Mouse (Mus musculus) midbrain, embryonic 13.5 days (tissue): Measurements from ENCODE around the gene Tmem126b. TPM values are rescaled to one million over a fixed set of nuclear protein-coding genes. Genes with fewer than 3 reads are reported as not detected.
A peak's percentile ranks its signal among the peaks of the same experiment; 100 is the strongest.

ENCODE experiments used
- ATAC-seq: fragments of 200-750 bp; cut with Nextera tagmentation; 2 replicates; pipeline ENCODE4 v1.8.0; 2017; ENCODE audit warnings: mild to moderate bottlenecking, moderate TSS enrichment, moderate library complexity
- H3K27ac ChIP-seq: fragments of 300-500 bp; sonication (generic); 2 replicates; pipeline ENCODE4 v1.5.1; 2015; ENCODE audit warnings: inconsistent platforms, mild to moderate bottlenecking, moderate library complexity
- H3K27me3 ChIP-seq: fragments of 300-500 bp; sonication (generic); 2 replicates; pipeline ENCODE4 v1.6.1; 2015; ENCODE audit warnings: mild to moderate bottlenecking, inconsistent platforms
- H3K36me3 ChIP-seq: fragments of 300-500 bp; sonication (generic); 2 replicates; pipeline ENCODE4 v1.6.1; 2015; ENCODE audit warnings: mild to moderate bottlenecking, inconsistent platforms
- H3K4me1 ChIP-seq: fragments of 300-500 bp; sonication (generic); replicated peaks from 2 replicates; pipeline ENCODE4 v1.6.1; 2015; ENCODE audit warnings: inconsistent platforms
- H3K4me2 ChIP-seq: fragments of 300-500 bp; sonication (generic); replicated peaks from 2 replicates; pipeline ENCODE4 v1.6.1; 2015; ENCODE audit warnings: moderate library complexity, mild to moderate bottlenecking, inconsistent platforms
- H3K4me3 ChIP-seq: fragments of 300-500 bp; sonication (generic); replicated peaks from 2 replicates; pipeline ENCODE4 v1.5.1; 2015; ENCODE audit warnings: mild to moderate bottlenecking, inconsistent platforms
- H3K9ac ChIP-seq: fragments of 300-500 bp; sonication (generic); replicated peaks from 2 replicates; pipeline ENCODE4 v1.6.1; 2015; ENCODE audit warnings: mild to moderate bottlenecking, inconsistent platforms
- H3K9me3 ChIP-seq: fragments of 300-500 bp; sonication (generic); 2 replicates; pipeline ENCODE4 v1.6.1; 2016; ENCODE audit warnings: mild to moderate bottlenecking, inconsistent platforms
- WGBS: fragments of 180-500 bp; shearing (Covaris S2); methylation state at CpG from one replicate; pipeline ENCODE4 v1.1.7; 2015; 5-methylcytosine and 5-hydroxymethylcytosine counted together
- polyA plus RNA-seq: library from polyadenylated mRNA; unstranded; fragments of >200 nt; fragmentation: Nextera tagmentation; extraction: Ambion mirVana; gene quantifications from 2 replicates; pipeline ENCODE4 v1.2.1, GENCODE M21; 2015

Tmem126b gene
- polyA plus RNA-seq = 46.4 and 46.7 TPM in 2 replicates

DNA sequence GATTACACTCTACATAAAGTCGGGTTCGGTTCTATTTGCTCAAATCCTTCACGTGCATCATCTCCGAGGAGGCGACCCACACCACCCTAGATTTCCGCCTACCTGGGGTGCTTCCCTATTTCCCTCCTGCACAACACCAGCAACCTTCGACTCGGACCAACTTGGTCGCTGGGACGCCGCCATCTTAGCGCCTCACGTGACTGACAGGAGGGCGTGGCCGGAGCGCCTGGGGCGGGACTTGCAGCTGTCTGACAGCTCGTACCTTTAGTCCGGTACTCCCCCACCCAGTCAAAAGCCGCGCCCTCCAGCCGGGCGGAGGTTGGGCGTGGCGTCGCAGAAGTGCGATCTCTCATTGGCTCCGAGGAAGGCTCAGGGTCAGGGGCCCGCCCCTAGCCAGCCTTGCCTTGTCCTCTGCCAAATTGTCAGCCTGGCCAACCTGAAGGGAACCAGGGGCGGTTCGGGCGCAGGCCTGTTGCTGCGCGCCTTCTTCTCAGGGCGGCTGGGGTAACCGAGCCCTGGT, at the start of gene Tmem126b:
Tmem126b (minus strand) TSS at position 209 of the 520 bp plus-strand sequence.
- Histone ChIP-seq H3K27me3 (no peaks in the 10 kb centered on the region), H3K4me1 (peaks cover 13% of the 10 kb centered on the region), H3K4me2 (peak within 1 kb of the TSS; percentile 86), H3K9ac (peak within 1 kb of the TSS; percentile 75), H3K36me3 (no peaks in the 10 kb centered on the region), H3K4me3 (peak within 1 kb of the TSS; percentile 74), H3K27ac (peak within 1 kb of the TSS; percentile 88), H3K9me3 (no peaks in the 10 kb centered on the region)
- peak; percentile 100 for ATAC-seq
- WGBS = under 1% methylated on average over 36 of the region's 36 CpGs

GRCm38 (mm10) chr7:90512293-90512692, 36.5 kb upstream of the Tmem126b start:
- Histone ChIP-seq H3K9me3 (no peaks in the 10 kb centered on the region), H3K4me1 (no peaks in the 10 kb centered on the region), H3K27me3 (no peaks in the 10 kb centered on the region), H3K27ac (no peak overlapping the region), H3K4me3 (no peak overlapping the region), H3K9ac (no peak overlapping the region), H3K36me3 (no peaks in the 10 kb centered on the region), H3K4me2 (no peak overlapping the region)
- ATAC-seq = 0 out of 2 replicates have a peak, but pooled peaks have one; percentile 17

DNA sequence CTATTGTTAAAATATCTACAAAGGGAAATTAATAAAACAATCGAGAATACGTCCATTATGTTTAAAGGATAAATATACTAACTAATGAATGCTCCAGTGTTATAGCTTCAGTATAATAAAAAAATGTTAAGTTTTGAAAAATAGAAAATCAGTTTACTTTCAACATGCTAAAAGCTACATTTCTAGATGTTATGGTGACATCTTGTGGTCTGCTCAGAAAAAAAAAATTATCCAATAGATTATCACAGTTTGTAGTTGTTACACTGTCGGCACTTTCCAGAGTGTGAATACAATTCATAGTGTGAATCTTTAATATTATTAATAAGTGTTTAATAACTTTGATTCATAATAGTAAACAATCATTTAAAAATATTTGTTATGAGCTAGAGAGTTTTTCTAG, 32.3 kb upstream of the Tmem126b start:
- Histone ChIP-seq H3K9me3 (no peaks in the 10 kb centered on the region), H3K9ac (no peak overlapping the region), H3K4me1 (no peaks in the 10 kb centered on the region), H3K4me3 (no peak overlapping the region), H3K27ac (no peak overlapping the region), H3K36me3 (no peaks in the 10 kb centered on the region), H3K27me3 (no peaks in the 10 kb centered on the region), H3K4me2 (no peak overlapping the region)
- WGBS = 83% methylated on average over 3 of the region's 3 CpGs
- no peak for ATAC-seq

GRCm38 (mm10) chr7:90482607-90483006, 6.8 kb upstream of the Tmem126b start:
- Histone ChIP-seq H3K4me2 (no peak overlapping the region), H3K9ac (no peak overlapping the region), H3K9me3 (no peaks in the 10 kb centered on the region), H3K27me3 (no peaks in the 10 kb centered on the region), H3K36me3 (no peaks in the 10 kb centered on the region), H3K27ac (no peak overlapping the region), H3K4me1 (no peaks in the 10 kb centered on the region), H3K4me3 (no peak overlapping the region)
- 93% methylated on average over 2 of the region's 2 CpGs for WGBS
- ATAC-seq = no peak

DNA sequence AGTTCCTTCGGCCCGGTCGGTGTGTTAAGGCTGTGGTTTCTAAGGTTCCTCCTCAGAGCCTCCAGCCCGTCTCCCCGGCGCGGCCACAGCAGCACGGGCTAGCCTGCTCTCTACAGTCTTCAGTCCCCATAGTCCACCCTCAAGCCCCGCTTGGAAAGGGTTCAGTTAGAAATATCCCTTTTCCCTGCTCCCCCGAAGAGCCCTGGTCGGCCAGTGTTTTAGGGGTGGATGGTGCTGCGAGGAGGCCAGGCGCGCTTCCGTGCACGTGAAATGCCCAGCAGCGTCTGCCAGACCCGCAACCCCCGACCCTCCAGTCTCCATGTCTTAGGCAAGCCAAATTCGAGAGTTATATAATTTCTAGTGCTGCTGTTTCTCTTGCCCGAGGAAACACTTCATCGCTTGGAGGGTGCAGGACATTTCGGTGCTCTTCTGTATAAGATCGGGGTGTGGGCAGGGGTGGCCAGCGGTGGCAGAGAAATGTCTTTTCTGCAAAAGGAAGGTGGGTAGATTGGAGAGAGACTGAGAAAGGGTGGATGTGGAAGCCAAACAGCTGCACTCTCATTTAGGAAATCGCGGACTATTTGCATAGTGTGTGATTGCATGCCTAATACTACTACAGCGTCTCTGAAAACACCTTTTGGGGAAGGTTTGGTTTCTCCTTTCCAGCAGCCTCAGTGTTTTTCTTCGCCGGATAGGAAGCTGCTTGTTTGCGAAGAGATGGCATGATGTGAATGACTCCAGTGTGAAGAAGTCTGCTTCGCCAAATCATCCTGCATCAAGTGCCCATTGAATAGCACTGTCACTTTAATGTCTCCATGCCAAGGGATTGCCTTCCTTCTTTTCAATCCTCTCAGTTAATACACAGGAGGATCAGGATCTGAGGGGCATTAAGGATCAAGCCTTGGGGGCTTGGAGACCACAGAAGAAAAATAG, 778 bp upstream of the Tmem126b start, which contains the start of gene Dlg2:
Dlg2 (plus strand) TSS at position 360 of the 933 bp plus-strand sequence.
- Histone ChIP-seq H3K9ac (peak within 1 kb of the TSS; percentile 75), H3K4me3 (peak within 1 kb of the TSS; percentile 74), H3K4me1 (peaks cover 13% of the 10 kb centered on the region), H3K9me3 (no peaks in the 10 kb centered on the region), H3K27me3 (no peaks in the 10 kb centered on the region), H3K27ac (peak within 1 kb of the TSS; percentile 88), H3K4me2 (peak within 1 kb of the TSS; percentile 86), H3K36me3 (no peaks in the 10 kb centered on the region)
- WGBS = 0% methylated on average over 32 of the region's 32 CpGs
- peak; percentile 94 for ATAC-seq

DNA sequence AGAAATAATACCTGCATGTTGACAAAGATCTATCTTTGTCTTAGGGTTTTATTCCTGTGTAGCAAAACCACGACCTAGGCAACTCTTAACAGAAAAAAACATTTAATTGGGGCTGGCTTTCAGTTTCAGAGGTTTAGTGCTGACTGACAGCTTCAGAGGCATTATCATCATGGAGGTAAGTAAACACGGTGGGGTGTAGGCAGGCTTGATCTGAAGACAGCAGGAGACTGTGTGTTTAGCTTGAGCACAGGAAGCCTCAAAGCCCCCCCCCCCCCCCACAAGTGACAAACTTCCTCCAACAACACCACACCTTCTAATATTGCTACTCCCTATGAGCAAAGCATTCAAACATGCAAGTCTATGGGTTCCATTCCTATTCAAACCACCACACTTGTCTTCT, 2.3 kb downstream of the Tmem126b start:
- Histone ChIP-seq H3K9ac (no peak overlapping the region), H3K9me3 (no peaks in the 10 kb centered on the region), H3K4me3 (no peak overlapping the region), H3K4me2 (no peak overlapping the region), H3K36me3 (peaks cover 18% of the 10 kb centered on the region; the same call in 1 of the 2 replicates), H3K27me3 (no peaks in the 10 kb centered on the region), H3K27ac (no peak overlapping the region), H3K4me1 (peaks cover 13% of the 10 kb centered on the region)
- WGBS = 71% methylated on average over 2 of the region's 2 CpGs
- ATAC-seq = no peak

DNA sequence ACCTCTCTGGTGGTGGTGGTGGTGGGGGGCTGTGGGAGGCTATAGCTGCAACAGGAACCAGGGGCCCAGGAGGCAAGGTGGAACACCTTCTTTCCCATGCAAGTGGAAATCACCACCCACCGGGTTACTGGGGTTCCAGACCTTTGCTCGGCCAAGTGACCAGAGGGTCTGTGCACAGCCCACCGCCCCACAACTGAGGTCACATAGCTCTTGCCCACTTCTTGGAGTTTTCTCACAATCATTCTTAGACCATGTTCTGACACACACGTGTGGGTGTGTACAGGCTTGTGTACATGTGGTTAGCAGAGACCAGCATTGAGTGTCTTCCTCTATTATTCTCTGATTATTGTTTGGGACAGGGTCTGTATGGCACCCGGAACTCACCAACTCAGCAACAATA, 14.4 kb downstream of the Tmem126b start:
- Histone ChIP-seq H3K9me3 (no peaks in the 10 kb centered on the region), H3K4me1 (peaks cover 6% of the 10 kb centered on the region), H3K9ac (no peak overlapping the region), H3K4me3 (no peak overlapping the region), H3K36me3 (peaks cover 4% of the 10 kb centered on the region; the same call in 1 of the 2 replicates), H3K4me2 (no peak overlapping the region), H3K27me3 (no peaks in the 10 kb centered on the region), H3K27ac (no peak overlapping the region)
- no peak for ATAC-seq
- 94% methylated on average over 5 of the region's 5 CpGs for WGBS

DNA sequence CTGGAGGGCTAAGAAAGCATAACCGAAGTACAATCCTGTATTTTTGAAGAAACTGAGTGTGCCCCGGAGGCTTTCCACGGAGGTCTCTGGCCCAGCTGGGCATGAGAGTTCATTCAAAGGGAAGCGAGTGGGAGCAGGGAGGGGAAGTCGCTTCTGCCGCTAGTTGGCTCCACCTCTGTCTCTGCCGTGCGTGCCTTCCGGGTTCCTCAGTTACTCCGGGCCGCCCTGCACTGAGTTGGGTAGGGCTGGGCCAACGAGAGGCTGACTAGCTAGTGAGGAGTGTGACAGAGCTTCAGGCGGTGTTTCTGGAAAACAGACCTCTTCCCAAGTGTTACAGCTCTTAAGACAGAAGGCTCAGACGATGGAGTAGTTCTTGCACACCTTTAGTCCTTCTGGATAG, 14.9 kb downstream of the Tmem126b start:
- Histone ChIP-seq H3K4me1 (peaks cover 11% of the 10 kb centered on the region), H3K4me2 (no peak overlapping the region), H3K27me3 (no peaks in the 10 kb centered on the region), H3K36me3 (no peaks in the 10 kb centered on the region), H3K27ac (no peak overlapping the region), H3K9me3 (no peaks in the 10 kb centered on the region), H3K9ac (no peak overlapping the region), H3K4me3 (no peak overlapping the region)
- no peak for ATAC-seq
- 28% methylated on average over 14 of the region's 14 CpGs for WGBS

GRCm38 (mm10) chr7:90460330-90460729, 15.5 kb downstream of the Tmem126b start:
- ATAC-seq = no peak
- Histone ChIP-seq H3K4me1 (peaks cover 15% of the 10 kb centered on the region), H3K4me2 (no peak overlapping the region), H3K27ac (no peak overlapping the region), H3K9ac (no peak overlapping the region), H3K36me3 (no peaks in the 10 kb centered on the region), H3K4me3 (no peak overlapping the region), H3K27me3 (no peaks in the 10 kb centered on the region), H3K9me3 (no peaks in the 10 kb centered on the region)
- 55% methylated on average over 10 of the region's 10 CpGs for WGBS

DNA sequence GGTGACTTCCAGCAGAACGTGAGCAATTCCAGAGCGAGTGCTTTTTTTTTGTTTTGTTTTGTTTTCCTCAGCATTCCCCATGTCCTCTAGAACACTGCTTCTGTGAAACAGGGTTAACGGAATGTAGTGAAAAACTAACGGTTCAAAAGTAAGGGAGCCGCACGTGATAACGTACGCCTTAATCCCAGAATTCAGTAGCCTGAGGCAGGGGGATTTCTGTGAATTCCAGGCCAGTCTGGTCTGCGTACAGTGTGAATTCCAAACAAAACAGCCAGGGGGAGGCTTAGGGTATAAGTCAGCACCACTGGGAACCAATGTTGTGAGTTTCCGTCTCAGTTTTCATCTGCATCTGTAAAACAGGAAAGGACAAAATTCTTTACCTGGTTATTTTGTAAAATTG, 18.3 kb downstream of the Tmem126b start:
- peak; percentile 75 for ATAC-seq
- WGBS = 15% methylated on average over 10 of the region's 10 CpGs

DNA sequence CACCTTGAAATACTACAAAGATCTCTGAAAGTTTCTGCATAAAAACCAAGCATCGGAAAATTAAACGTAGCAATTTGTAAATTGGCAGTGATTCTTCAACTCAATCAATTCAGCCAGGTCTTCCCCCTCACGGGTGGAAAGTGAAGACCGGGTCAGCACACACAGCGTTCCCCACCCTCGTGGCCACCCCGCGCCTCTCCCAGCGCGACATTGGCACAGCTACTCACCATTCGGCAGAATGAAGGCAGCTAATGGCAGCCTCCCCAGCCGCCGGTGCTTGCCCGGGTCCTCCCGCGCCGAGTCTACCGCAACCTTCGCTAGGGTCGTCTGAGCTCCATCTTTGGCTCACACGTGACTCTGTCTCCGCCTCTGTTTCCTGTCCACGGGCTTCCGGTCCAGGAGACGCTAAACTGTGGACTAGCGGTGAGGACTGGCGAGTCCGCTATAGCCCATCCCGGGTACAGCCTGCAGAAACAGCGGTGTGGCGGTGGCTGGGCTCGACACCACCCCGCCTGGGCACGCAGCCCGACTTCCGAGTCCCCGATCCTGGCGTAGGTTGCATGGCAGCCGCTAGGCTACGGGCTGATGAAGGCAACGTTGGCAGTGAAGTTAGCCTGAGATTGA, 18.8 kb downstream of the Tmem126b start, which contains the start of gene Tmem126a:
Tmem126a (minus strand) TSS at position 385 of the 624 bp plus-strand sequence.
- Histone ChIP-seq H3K27me3 (no peaks in the 10 kb centered on the region), H3K9me3 (no peaks in the 10 kb centered on the region), H3K27ac (peak within 1 kb of the TSS; percentile 93), H3K4me3 (peak within 1 kb of the TSS; percentile 78), H3K4me1 (peaks cover 15% of the 10 kb centered on the region), H3K9ac (peak within 1 kb of the TSS; percentile 84), H3K4me2 (peak within 1 kb of the TSS; percentile 66), H3K36me3 (peaks cover 14% of the 10 kb centered on the region)
- ATAC-seq = peak; percentile 100
- WGBS = under 1% methylated on average over 41 of the region's 41 CpGs

More for the DNA sequence above, 18.3 kb downstream of the Tmem126b start:
- Histone ChIP-seq H3K27me3 (no peaks in the 10 kb centered on the region), H3K9me3 (no peaks in the 10 kb centered on the region), H3K27ac (peak overlapping the region; percentile 93), H3K9ac (peak overlapping the region; percentile 84), H3K36me3 (peaks cover 12% of the 10 kb centered on the region), H3K4me3 (peak overlapping the region; percentile 78), H3K4me1 (peaks cover 15% of the 10 kb centered on the region), H3K4me2 (peak overlapping the region; percentile 66)
